Mouse (Mus musculus) gastrocnemius, adult 18-20 months (tissue): ENCODE results near the gene Disp3. TPM values are rescaled to one million over a fixed set of nuclear protein-coding genes. Genes with fewer than 3 reads are reported as not detected.

Source experiments
- DNase-seq: peaks from one replicate; pipeline ENCODE4 v3.0.0; 2021; ENCODE audit warnings: low spot score
- total RNA-seq, 2 experiments: library from RNA; stranded (reverse); gene quantifications; 2 replicates each; pipeline ENCODE4 v1.2.3; 2021

Disp3 gene
- total RNA-seq, 2 experiments from 2014 or later: 0.14 TPM; not detected in 1

DNA sequence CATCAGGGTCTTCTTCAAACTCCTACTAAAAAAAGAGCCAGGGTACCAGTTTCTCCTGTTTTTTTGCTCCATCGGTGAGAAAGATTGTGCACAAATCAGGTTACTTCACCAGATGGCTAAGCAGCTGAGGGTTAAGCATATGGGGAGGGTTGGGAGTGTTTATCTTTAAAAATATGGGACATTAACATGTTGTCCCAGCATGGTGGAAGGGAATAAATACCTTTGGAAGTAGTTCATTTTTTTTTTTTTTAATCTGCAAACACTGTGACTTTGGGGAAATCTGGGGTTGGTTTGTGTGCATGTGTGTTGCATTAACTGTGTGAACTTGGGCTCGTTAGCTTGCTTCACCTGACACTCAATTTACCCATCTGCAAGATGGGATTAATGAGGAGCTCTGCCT, 3.3 kb upstream of the Disp3 start:
- DNase-seq: no peak

DNA sequence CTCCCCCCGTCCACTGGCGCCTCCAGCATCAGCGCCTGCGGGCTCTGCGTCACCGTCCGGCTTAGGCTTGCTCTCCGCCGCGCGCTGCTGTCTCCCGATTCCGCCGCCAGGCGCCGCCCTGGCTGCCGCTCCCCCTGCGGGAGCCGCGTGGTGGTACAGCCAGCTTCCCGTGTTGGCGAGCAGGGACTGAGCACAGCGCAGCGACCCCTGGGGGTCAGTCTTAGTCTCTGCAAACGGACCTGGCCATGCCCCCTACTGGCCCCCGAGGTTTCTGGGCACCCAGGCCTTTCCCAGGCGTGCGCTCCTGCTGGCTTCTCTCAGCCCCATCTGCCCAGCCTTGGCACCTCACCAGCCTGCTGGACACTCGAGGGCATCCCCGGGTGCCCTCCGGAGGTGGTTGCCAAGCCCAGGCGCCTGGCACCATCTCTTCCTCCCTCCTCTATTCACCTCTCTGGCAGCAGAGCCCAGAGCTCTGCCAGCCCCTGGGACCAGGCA, 337 bp upstream of the Disp3 start:
- peak; percentile 48 for DNase-seq

DNA sequence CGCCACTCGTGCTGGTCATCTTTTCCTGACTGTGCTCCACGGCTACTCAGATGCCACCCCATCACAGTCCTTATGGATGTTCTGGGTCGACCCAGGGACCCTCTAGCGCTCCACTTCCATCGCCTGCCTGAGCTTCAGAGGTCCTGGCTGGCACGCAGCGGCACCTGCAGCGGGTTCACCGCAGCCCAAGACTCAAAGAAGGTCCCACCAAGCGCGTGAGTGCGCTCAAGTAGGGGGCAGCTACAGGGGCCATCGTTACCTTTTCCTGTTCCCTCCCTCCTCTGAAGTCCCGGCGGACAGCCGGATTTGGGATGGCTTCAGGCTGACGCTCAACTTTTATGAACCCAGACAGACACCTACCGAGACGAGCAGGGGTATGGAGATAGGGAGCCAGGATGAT, 724 bp downstream of the Disp3 start:
- no peak for DNase-seq

GRCm38 (mm10) chr4:148286226-148287031, 1.3 kb downstream of the Disp3 start:
- no peak for DNase-seq

- no peak for DNase-seq
Measured at GRCm38 (mm10) chr4:148284219-148284618, 3.5 kb downstream of the Disp3 start.

DNA sequence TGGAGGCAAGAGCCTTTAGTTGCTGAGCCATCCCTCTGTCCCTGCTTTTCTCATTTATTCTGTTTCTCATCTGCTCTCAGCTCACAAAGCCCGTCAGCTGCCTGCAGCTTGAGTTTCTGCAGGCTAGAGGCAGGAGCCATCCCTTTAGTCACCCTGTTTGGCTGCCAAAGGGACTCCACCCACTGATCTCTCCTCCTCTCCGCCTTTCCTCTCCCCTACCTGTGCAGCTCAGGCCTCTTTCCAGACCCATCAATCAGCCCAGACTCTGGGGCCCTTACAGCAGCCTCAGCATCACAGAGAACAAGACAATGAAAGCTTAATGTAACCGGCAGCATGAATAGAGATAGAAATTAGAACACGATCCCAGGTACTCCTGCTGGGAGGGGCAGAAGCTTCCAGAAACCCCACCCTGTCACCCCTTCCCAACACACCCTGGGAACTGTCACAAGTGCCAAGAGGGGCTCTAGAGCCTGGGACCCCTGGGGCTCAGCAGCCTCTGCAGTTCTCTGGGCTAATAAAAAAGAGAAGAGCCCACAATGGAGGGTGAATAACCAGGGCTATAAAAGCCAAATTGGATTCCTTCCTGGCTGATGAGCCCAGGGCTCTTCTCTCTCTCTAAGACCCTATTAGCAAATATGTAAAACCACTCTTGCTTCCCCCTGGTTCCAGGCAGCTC, 10.8 kb downstream of the Disp3 start:
- no peak for DNase-seq

GRCm38 (mm10) chr4:148274671-148275070, 13.1 kb downstream of the Disp3 start:
- no peak for DNase-seq

GRCm38 (mm10) chr4:148273229-148273628, 14.5 kb downstream of the Disp3 start:
- DNase-seq: no peak

GRCm38 (mm10) chr4:148271656-148272055, 16.1 kb downstream of the Disp3 start:
- no peak for DNase-seq

DNA sequence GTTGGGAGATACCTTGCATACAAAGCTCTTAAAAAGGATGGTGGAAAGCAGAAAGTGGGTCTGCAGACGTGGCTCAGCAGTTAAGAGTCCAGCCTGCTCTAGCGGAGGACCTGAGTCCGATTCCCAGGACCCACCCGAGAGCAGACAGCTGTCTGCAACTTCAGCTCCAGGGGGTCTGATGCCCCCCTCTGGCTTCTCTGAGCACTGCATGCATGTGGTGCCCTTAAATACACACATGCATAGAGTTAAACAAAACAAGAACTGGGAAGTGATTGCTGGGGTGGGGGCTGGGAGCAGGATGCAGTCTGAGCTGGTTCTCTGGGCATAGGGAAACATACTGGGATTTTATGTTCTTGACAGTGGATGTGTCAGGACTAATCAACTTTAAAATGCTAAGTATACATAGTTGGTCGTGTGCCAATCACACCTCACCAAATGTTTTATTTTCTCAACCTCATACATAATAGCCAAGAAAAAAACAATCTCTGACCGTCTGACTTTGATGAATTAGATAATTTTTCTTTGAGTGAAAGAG, 20.7 kb downstream of the Disp3 start:
- DNase-seq: no peak

DNA sequence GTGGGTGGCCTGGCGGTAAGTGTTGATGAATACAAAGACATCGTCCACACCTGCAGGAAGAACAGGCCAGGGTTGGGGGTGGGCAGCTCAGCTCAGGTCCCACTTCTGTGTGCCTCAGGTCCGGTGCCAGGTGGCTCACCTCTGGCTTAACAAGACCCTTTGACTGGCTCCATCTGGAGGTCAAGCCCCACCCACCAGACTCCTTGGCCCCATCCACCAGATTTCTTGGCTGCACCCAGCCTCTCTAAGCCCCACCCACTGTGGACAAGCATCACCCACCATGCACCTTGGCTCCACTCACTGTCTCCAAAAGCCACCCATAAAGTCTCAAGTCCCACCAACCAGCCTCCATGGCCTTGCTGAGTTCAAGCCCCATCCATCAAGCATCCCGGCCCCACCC, 27.8 kb downstream of the Disp3 start:
- no peak for DNase-seq

GRCm38 (mm10) chr4:148249341-148249740, 38.4 kb downstream of the Disp3 start:
- no peak for DNase-seq

GRCm38 (mm10) chr4:148240387-148240786, 47.4 kb downstream of the Disp3 start:
- no peak for DNase-seq

GRCm38 (mm10) chr4:148239474-148240130, 48.2 kb downstream of the Disp3 start:
- no peak for DNase-seq

DNA sequence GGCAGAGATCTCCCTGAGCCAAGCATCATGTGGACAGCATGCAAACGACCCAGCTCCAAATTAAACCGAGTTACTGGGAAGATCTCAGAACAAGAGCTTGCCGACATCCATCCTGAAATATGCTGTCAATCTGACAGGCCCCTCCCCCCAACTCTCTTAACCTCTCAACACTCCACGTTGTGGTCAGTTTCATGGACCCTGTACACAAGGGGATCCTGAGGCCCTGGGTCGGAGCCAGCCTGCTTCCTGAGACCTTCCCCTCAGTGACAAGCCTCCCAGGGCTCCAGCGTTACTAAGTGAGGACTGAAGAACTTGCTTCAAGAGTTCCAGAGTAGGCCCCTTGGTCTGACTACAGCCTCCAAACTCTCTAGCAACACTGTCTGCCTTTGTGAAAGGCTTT, 48.8 kb downstream of the Disp3 start:
- DNase-seq: no peak

DNA sequence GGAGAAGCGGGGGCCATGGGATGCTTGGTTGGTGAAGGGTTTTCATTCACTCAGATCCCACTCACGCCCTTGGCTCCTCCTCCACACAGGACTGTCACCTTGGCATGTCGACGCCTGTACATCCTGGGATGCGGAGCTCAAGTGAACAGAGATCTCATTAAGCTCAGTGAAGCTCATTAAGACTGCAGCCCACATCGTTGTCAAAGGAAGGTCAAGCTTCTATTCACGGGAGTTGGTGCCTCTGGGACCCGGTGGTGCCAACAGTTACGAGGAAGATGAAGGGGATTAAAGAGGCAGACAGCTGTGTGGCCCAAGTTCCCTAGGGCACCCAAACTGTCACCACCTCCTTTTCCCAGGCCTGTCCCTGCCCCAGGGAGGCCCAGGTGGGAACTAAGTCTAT, 49.5 kb downstream of the Disp3 start:
- no peak for DNase-seq

DNA sequence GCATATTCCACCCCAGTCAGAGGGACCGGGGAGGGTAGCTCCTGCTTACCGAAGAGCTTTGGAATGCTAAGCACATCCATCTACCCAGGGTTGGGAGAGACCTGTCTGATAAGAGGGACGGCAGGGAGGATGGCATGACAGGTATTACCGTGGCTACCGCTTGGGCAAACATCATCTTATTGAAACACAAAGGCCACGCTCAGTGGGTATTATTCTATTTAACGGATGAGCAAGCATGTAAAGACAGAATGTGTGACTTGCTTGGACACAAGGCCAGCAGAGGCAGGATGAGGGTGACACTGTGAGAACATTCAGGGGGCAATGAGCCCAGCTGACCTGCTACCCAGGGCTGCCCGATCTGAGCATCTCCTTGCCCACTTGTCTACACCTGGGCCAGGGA, 51.1 kb downstream of the Disp3 start:
- DNase-seq: no peak

- DNase-seq: no peak
Measured at GRCm38 (mm10) chr4:148233061-148233460, 54.7 kb downstream of the Disp3 start.

DNA sequence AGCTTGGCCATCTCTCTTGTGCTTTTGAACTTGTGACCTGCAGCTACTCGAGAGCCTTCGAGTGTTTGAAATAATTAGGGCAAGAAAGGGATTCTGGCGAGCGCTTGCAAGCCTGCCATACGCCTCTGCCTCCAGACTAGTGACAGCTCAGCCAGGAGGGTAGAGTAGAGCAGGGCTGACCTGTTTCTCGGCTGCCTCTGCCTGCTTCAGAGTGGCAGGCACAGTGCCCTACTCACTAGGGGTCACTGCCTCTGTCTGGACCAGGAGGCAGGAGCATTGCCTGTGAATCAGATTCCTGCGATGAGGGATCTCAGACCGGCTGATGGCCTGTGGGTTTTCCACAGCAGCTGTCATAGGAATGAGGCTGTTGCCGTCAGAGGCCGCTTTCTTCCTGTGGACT, 55.1 kb downstream of the Disp3 start:
- no peak for DNase-seq

DNA sequence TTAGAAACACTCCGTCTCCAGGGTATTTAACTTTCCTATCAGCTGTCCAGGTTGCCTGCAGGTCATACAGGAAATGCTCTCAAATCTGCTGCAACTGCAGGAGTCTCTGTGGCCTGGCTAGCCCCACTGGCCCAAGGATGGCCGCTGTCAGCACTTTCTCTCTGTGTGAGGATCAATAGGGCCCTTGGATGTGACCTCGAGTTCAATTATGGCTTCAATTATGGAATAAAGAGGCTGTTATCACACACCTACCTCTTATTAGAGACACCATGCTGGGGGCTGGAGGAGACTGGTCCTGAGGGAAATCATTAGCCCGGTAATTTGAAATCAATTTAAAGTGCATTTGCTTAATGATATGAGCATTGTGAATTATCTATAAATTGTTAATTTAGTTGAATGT, 55.6 kb downstream of the Disp3 start:
- DNase-seq: no peak

DNA sequence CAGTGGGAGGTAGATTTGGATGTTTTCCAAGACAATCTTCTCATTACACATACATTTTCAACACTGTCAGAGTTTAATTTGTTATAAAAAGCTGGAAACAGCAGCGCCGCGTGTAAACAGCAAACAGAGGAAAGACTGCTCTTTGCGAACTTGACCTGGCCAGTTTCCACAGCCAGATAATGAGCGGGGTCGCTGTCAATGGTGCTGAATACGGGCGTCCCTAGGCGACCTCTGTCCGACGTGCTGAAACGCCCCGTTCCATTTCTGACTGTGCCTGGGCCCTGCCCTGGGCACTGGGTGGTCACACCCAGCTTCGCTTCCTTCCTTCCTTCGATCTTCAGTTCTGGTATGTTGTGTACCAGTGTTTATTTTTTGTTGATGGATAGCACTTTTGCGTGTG, 58.1 kb downstream of the Disp3 start:
- no peak for DNase-seq

DNA sequence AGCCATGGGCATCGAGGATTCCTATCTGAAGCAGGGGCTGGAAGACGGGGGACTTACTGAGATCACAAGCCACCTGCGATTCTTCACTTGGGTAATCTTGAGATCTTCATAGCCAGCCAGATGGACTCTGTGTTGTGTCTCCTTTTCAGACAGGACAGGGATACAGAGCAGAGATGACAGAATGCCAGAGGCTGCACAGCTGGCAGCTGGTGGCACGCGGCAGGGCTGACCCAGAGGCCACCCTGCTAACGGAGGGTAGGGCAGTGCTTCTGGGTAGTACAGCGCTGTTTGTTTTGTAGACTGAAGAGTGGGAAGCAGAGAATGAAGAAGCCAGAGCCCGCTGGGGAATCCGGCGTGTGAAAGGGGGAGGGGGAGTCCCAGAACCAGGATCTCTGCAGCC, 64.8 kb downstream of the Disp3 start:
- DNase-seq: no peak
